Mouse (Mus musculus) stomach, postnatal 0 days (tissue): Measurements from ENCODE around the gene Myef2. TPM values are rescaled to one million over a fixed set of nuclear protein-coding genes. Genes with fewer than 3 reads are reported as not detected.
A peak's percentile ranks its signal among the peaks of the same experiment; 100 is the strongest.
"Not testable (repeated sequence)": the region's sequence is repeated elsewhere in the genome, so short reads cannot be mapped to it uniquely, and the experiment has no call there.

ENCODE experiments used
- ATAC-seq: fragments of 200-750 bp; cut with Nextera tagmentation; 2 replicates; pipeline ENCODE4 v1.8.0; 2017; ENCODE audit not compliant: low FRiP score, low TSS enrichment
- DNase-seq: peaks from one replicate; pipeline ENCODE4 v3.0.0-alpha.2; 2016; ENCODE audit warnings: low spot score
- H3K27ac ChIP-seq: fragments of 300-500 bp; sonication (generic); replicated peaks from 2 replicates; pipeline ENCODE4 v1.5.1; 2014; ENCODE audit warnings: mild to moderate bottlenecking, control low read depth
- H3K27me3 ChIP-seq: fragments of 300-500 bp; sonication (generic); 2 replicates; pipeline ENCODE4 v1.6.1; 2014; ENCODE audit warnings: low read length; ENCODE audit not compliant: control insufficient read depth, insufficient read depth
- H3K36me3 ChIP-seq: fragments of 300-500 bp; sonication (generic); 2 replicates; pipeline ENCODE4 v1.6.1; 2014; ENCODE audit warnings: low read length, mixed read lengths; ENCODE audit not compliant: control insufficient read depth, insufficient read depth
- H3K4me1 ChIP-seq: fragments of 300-500 bp; sonication (generic); replicated peaks from 2 replicates; pipeline ENCODE4 v1.6.1; 2014; ENCODE audit warnings: antibody characterized with exemption; ENCODE audit not compliant: control insufficient read depth, insufficient read depth
- H3K4me2 ChIP-seq: fragments of 300-500 bp; sonication (generic); replicated peaks from 2 replicates; pipeline ENCODE4 v1.6.1; 2014; ENCODE audit warnings: low read depth, mild to moderate bottlenecking, control low read depth, moderate library complexity
- H3K4me3 ChIP-seq: fragments of 300-500 bp; sonication (generic); 2 replicates; pipeline ENCODE4 v1.5.1; 2014; ENCODE audit warnings: low read depth, low read length, control low read depth
- H3K9ac ChIP-seq: fragments of 300-500 bp; sonication (generic); 2 replicates; pipeline ENCODE4 v1.6.1; 2014; ENCODE audit warnings: mild to moderate bottlenecking, low read length, control low read depth, mixed read lengths
- H3K9me3 ChIP-seq: fragments of 300-500 bp; sonication (generic); 2 replicates; pipeline ENCODE4 v1.6.1; 2016; ENCODE audit warnings: low read length; ENCODE audit not compliant: control insufficient read depth
- CTCF ChIP-seq: IDR thresholded peaks from 2 replicates; pipeline ENCODE4 v1.5.1; 2016; ENCODE audit warnings: antibody characterized with exemption, low read depth, mild to moderate bottlenecking, moderate library complexity
- EP300 ChIP-seq: optimal IDR thresholded peaks from 2 replicates; pipeline ENCODE3; 2016; ENCODE audit warnings: antibody characterized with exemption
- WGBS: fragments of 180-500 bp; shearing (Covaris S2); extraction: QIAGEN DNeasy Blood & Tissue Kit; methylation state at CpG from one replicate; pipeline ENCODE4 v1.1.7; 2014; 5-methylcytosine and 5-hydroxymethylcytosine counted together
- polyA plus RNA-seq: library from polyadenylated mRNA; unstranded; fragments of >200 nt; fragmentation: Nextera tagmentation; extraction: Ambion mirVana; gene quantifications from 2 replicates; pipeline ENCODE4 v1.2.1, GENCODE M21; 2015

Gene Myef2
- polyA plus RNA-seq, 1 experiment from 2014 or later: 22.1 TPM

DNA sequence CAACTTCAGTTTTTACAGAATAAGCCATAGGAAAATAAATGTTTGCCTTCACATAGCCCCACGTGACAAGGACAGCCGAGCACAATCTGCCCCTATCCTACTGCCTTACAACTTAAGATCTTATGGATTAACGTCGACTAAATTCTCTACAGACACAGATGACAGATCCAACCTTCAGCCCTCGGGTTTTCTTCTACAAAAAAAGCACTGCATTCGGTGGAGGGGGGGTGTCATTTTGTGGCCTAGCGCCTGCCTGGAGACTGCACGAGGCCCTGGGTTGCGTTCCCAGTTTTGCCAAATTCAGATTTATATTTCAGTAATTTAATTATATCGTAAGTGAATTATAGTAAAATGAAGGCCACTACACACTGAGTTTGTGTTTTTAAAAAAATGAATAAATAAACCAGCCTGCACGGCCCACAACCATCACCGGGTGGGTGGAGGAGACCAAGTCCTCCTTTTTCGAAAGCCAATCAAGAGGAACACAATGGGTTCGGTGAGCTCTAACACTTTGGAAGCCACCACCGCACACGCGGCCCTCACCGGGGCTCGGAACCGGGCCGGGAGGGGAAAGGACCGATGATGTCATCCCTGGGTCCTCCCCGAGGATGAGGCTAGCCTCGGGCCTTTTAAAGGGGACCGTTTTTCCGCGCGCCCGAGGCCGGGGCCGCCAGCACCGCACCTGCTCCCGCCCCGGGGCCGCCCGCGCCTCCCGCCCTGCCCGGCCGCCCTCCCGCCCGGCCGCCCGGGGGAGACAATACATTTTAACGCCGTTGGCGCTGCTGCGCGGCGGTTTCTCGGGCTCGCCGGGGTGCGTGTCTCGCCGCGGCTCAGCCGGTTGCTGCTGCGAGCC lies 611 bp downstream of the Myef2 start:
- DNase-seq (peak; percentile 33), ATAC-seq (peak; percentile 78)
- under 1% methylated on average over 45 of the region's 59 CpGs for WGBS
- Histone ChIP-seq H3K27me3 (no peaks in the 10 kb centered on the region), H3K9ac (peak overlapping the region; percentile 82), H3K36me3 (no peaks in the 10 kb centered on the region), H3K9me3 (no peaks in the 10 kb centered on the region), H3K4me3 (peak overlapping the region; percentile 60), H3K27ac (peak overlapping the region; percentile 85), H3K4me1 (no peaks in the 10 kb centered on the region), H3K4me2 (peak overlapping the region; percentile 73)
- TF ChIP-seq EP300 (no peak), CTCF (no peak)

DNA sequence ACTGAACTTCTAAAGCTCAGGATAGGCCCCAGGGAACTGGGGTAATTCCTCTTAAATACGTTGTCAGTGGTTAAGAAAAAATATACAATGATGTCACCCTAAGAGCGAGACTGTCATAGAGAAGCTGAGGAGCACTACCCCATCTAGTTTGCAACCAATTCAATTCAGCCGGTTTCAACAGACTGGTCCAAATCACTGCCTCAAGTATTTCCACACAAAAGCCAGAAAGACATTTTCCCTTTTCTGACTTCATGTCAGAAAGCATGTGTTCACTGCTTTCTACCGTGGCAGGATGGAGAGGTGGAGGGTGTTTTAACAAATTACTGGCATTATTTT lies 1.2 kb downstream of the Myef2 start:
- Histone ChIP-seq H3K36me3 (no peaks in the 10 kb centered on the region), H3K4me2 (peak overlapping the region; percentile 73), H3K4me3 (peak overlapping the region; percentile 60), H3K27ac (peak overlapping the region; percentile 36; the same call in 1 of the 2 replicates), H3K27me3 (no peaks in the 10 kb centered on the region), H3K9me3 (no peaks in the 10 kb centered on the region), H3K4me1 (no peaks in the 10 kb centered on the region), H3K9ac (peak overlapping the region; percentile 82)
- TF ChIP-seq EP300 (no peak), CTCF (no peak)
- ATAC-seq: no peak
- DNase-seq: no peak
- 9% methylated on average over 4 of the region's 4 CpGs for WGBS

DNA sequence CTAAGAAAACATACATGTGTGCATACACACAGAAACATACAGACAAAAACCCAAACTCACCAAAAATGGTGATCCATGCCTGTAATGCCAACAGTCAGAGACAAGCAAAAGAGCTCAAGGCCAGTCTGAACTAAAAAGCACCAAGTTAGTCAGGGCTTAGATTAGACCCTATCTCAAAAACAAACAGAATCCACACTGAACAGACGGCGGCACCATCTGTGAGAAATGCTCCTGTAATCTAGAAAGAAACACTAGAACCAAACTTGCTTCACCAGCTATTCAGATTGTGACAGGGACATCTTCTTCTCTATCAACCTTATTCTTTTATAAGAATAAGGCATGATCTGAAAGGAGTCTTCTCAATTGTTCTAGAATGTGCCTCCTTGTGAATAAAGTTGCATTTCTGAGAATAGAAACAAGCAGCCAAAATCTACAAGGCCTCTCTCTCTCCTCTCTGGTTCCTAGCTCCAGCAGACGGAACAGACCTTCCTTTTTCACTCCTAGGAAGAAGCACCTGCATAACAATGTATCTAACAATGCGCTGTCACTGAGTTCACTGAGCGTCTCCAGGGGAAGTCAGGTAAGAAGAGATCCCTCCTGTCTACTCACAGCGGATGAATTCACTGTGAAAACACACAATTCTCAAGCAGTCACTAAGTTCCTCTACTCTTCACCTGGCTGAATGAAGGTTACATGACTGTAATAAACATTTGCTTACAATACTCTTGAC lies 3.9 kb downstream of the Myef2 start:
- TF ChIP-seq CTCF: no peak
- no peak for TF ChIP-seq EP300
- Histone ChIP-seq H3K27me3 (no peaks in the 10 kb centered on the region), H3K4me1 (no peaks in the 10 kb centered on the region), H3K9me3 (no peaks in the 10 kb centered on the region), H3K27ac (no peak overlapping the region), H3K4me3 (no peak overlapping the region), H3K36me3 (no peaks in the 10 kb centered on the region), H3K9ac (no peak overlapping the region), H3K4me2 (no peak overlapping the region)
- ATAC-seq (no peak), DNase-seq (no peak)
- WGBS: 78% methylated on average over 6 of the region's 6 CpGs

DNA sequence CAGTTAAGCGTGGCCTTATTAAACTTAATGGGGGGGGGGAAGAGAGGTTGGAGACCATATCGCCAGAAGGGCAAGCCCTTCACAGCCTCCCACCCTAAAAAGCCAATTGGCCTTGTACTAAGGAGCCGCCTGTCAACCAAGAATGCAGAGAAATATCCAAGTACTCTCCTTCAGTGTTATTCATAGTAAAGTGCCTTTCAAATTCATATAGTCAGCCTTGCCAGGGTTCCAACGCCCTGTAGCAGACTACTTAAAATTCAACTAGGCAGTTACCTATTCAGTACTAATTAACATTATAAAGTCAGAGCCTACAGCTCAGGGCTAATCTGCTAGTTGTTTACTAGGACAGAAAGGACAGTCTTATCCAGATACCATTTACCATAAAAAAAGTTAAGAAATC lies 16.9 kb downstream of the Myef2 start:
- WGBS: 97% methylated on average over 4 of the region's 4 CpGs
- H3K36me3 ChIP-seq, H3K27ac ChIP-seq, H3K9me3 ChIP-seq, H3K4me2 ChIP-seq, H3K9ac ChIP-seq, H3K4me1 ChIP-seq, H3K27me3 ChIP-seq, DNase-seq, H3K4me3 ChIP-seq, ATAC-seq: not testable (repeated sequence)

GRCm38 (mm10) chr2:125104491-125104890 lies 19.0 kb downstream of the Myef2 start:
- not testable (repeated sequence) for H3K36me3 ChIP-seq

GRCm38 (mm10) chr2:125092123-125092522 lies 31.3 kb downstream of the Myef2 start:
- H3K4me3 ChIP-seq, DNase-seq, H3K4me1 ChIP-seq, H3K9ac ChIP-seq, H3K27me3 ChIP-seq, ATAC-seq, H3K4me2 ChIP-seq, H3K27ac ChIP-seq, H3K9me3 ChIP-seq, H3K36me3 ChIP-seq: not testable (repeated sequence)
- WGBS: 63% methylated on average over 3 of the region's 3 CpGs

More at GRCm38 (mm10) chr2:125104491-125104890, 19.0 kb downstream of the Myef2 start:
- H3K9me3 ChIP-seq, DNase-seq, H3K4me3 ChIP-seq, H3K27me3 ChIP-seq, H3K4me2 ChIP-seq, H3K4me1 ChIP-seq, ATAC-seq, H3K27ac ChIP-seq, H3K9ac ChIP-seq: not testable (repeated sequence)
- WGBS: 98% methylated on average over 13 of the region's 13 CpGs
